Mouse (Mus musculus) myocyte (in vitro differentiated cells): Measurements from ENCODE around the gene Btbd19.

ENCODE experiments used
- MAX ChIP-seq: IDR thresholded peaks from one replicate; pipeline ENCODE4 v1.6.1; 2011; ENCODE audit warnings: low read depth, mild to moderate bottlenecking, control low read depth
- MYOD1 ChIP-seq, 3 experiments: IDR thresholded peaks; one replicate each; pipeline ENCODE4 v1.6.1; 2011; ENCODE audit warnings: control low read depth in 2 of 3, low read depth in 2 of 3, mild to moderate bottlenecking in 2 of 3, moderate library complexity in 1 of 3; ENCODE audit not compliant: insufficient read length in 2 of 3, control insufficient read depth in 1 of 3
- MYOG ChIP-seq, 3 experiments: IDR thresholded peaks; one replicate each; pipeline ENCODE4 v1.6.1; 2011; ENCODE audit warnings: control low read depth in 2 of 3, low read depth in 2 of 3, mild to moderate bottlenecking in 2 of 3; ENCODE audit not compliant: insufficient read length in 2 of 3, control insufficient read depth in 1 of 3, insufficient read depth in 1 of 3
- POLR2A ChIP-seq: IDR thresholded peaks from one replicate; pipeline ENCODE4 v1.6.1; 2011; ENCODE audit warnings: low read depth, mild to moderate bottlenecking, control low read depth, moderate library complexity; ENCODE audit not compliant: insufficient read length
- POLR2AphosphoS2 ChIP-seq: IDR thresholded peaks from one replicate; pipeline ENCODE4 v1.6.1; 2011; ENCODE audit warnings: low read depth, control low read depth; ENCODE audit not compliant: insufficient read length
- USF1 ChIP-seq: IDR thresholded peaks from one replicate; pipeline ENCODE4 v1.6.1; 2011; ENCODE audit warnings: low read depth, mild to moderate bottlenecking, control low read depth, moderate library complexity

GRCm38 (mm10) chr4:117123546-117124217 lies 1.8 kb downstream of the Btbd19 start:
- TF ChIP-seq POLR2A (no peak), POLR2AphosphoS2 (no peak), MYOG (IDR thresholded peaks at IDR 0.05; ENCODE audit: control insufficient read depth in 1 of 3, insufficient read depth in 1 of 3, insufficient read length in 2 of 3, low read depth in 2 of 3) (no peak), MAX (no peak), MYOD1 (IDR thresholded peaks at IDR 0.05; ENCODE audit: control insufficient read depth in 1 of 3, insufficient read length in 2 of 3, low read depth in 2 of 3) (no peak), USF1 (no peak)
